Mouse (Mus musculus): ENCODE results near the gene Foxi2. TPM values are rescaled to one million over a fixed set of nuclear protein-coding genes. Genes with fewer than 3 reads are reported as not detected.

Gene Foxi2
- polyA plus RNA-seq, 1 experiment, result not detected

Other genes with a start within 250 kb of the Foxi2 start
- not detected in 2 replicates for gene Nps, start 151.6 kb upstream of the Foxi2 start, polyA plus RNA-seq (2012; rRNA removed)
- gene Clrn3, start 118.3 kb downstream of the Foxi2 start, polyA plus RNA-seq (2012; rRNA removed), result 49.9 and 76.4 TPM in 2 replicates
- gene Ptpre, start 127.2 kb downstream of the Foxi2 start, polyA plus RNA-seq (2012; rRNA removed), result 6.4 and 9.8 TPM in 2 replicates